Mouse (Mus musculus) stomach, postnatal 0 days (tissue): Measurements from ENCODE around the gene Cebpz. TPM values are rescaled to one million over a fixed set of nuclear protein-coding genes. Genes with fewer than 3 reads are reported as not detected.

Source experiments
- ATAC-seq: fragments of 200-750 bp; cut with Nextera tagmentation; 2 replicates; pipeline ENCODE4 v1.8.0; 2017; ENCODE audit not compliant: low FRiP score, low TSS enrichment
- DNase-seq: peaks from one replicate; pipeline ENCODE4 v3.0.0-alpha.2; 2016; ENCODE audit warnings: low spot score
- H3K27ac ChIP-seq: fragments of 300-500 bp; sonication (generic); replicated peaks from 2 replicates; pipeline ENCODE4 v1.5.1; 2014; ENCODE audit warnings: mild to moderate bottlenecking, control low read depth
- H3K27me3 ChIP-seq: fragments of 300-500 bp; sonication (generic); 2 replicates; pipeline ENCODE4 v1.6.1; 2014; ENCODE audit warnings: low read length; ENCODE audit not compliant: control insufficient read depth, insufficient read depth
- H3K36me3 ChIP-seq: fragments of 300-500 bp; sonication (generic); 2 replicates; pipeline ENCODE4 v1.6.1; 2014; ENCODE audit warnings: low read length, mixed read lengths; ENCODE audit not compliant: control insufficient read depth, insufficient read depth
- H3K4me1 ChIP-seq: fragments of 300-500 bp; sonication (generic); replicated peaks from 2 replicates; pipeline ENCODE4 v1.6.1; 2014; ENCODE audit warnings: antibody characterized with exemption; ENCODE audit not compliant: control insufficient read depth, insufficient read depth
- H3K4me2 ChIP-seq: fragments of 300-500 bp; sonication (generic); replicated peaks from 2 replicates; pipeline ENCODE4 v1.6.1; 2014; ENCODE audit warnings: low read depth, mild to moderate bottlenecking, control low read depth, moderate library complexity
- H3K4me3 ChIP-seq: fragments of 300-500 bp; sonication (generic); 2 replicates; pipeline ENCODE4 v1.5.1; 2014; ENCODE audit warnings: low read depth, low read length, control low read depth
- H3K9ac ChIP-seq: fragments of 300-500 bp; sonication (generic); 2 replicates; pipeline ENCODE4 v1.6.1; 2014; ENCODE audit warnings: mild to moderate bottlenecking, low read length, control low read depth, mixed read lengths
- H3K9me3 ChIP-seq: fragments of 300-500 bp; sonication (generic); 2 replicates; pipeline ENCODE4 v1.6.1; 2016; ENCODE audit warnings: low read length; ENCODE audit not compliant: control insufficient read depth
- CTCF ChIP-seq: IDR thresholded peaks from 2 replicates; pipeline ENCODE4 v1.5.1; 2016; ENCODE audit warnings: antibody characterized with exemption, low read depth, mild to moderate bottlenecking, moderate library complexity
- EP300 ChIP-seq: optimal IDR thresholded peaks from 2 replicates; pipeline ENCODE3; 2016; ENCODE audit warnings: antibody characterized with exemption
- WGBS: fragments of 180-500 bp; shearing (Covaris S2); extraction: QIAGEN DNeasy Blood & Tissue Kit; methylation state at CpG from one replicate; pipeline ENCODE4 v1.1.7; 2014; 5-methylcytosine and 5-hydroxymethylcytosine counted together
- polyA plus RNA-seq: library from polyadenylated mRNA; unstranded; fragments of >200 nt; fragmentation: Nextera tagmentation; extraction: Ambion mirVana; gene quantifications from 2 replicates; pipeline ENCODE4 v1.2.1, GENCODE M21; 2015

Gene Cebpz
- polyA plus RNA-seq, result 32.6 and 44.7 TPM in 2 replicates

- H3K36me3 ChIP-seq, result peaks cover 5% of the 10 kb centered on the region; the same call in 1 of the 2 replicates
Observed at GRCm38 (mm10) chr17:78936466-78937228, at the start of gene Cebpz, which contains the start of gene Ndufaf7. TSS of gene Cebpz (minus strand) at chr17:78937066. TSS of gene Ndufaf7 (plus strand) at chr17:78937136.

GRCm38 (mm10) chr17:78983736-78984135 is 46.9 kb upstream of the Cebpz start:
- Histone ChIP-seq H3K4me1 (no peaks in the 10 kb centered on the region), H3K4me3 (no peak overlapping the region), H3K36me3 (peaks cover 10% of the 10 kb centered on the region; the same call in 1 of the 2 replicates), H3K27ac (no peak overlapping the region), H3K27me3 (no peaks in the 10 kb centered on the region), H3K9me3 (no peaks in the 10 kb centered on the region), H3K9ac (no peak overlapping the region), H3K4me2 (no peak overlapping the region)
- 81% methylated on average over 3 of the region's 3 CpGs for WGBS
- DNase-seq, result no peak
- no peak for ATAC-seq
- TF ChIP-seq EP300 (no peak), CTCF (no peak)

More at GRCm38 (mm10) chr17:78936466-78937228, at the start of gene Cebpz, which contains the start of gene Ndufaf7:
- ATAC-seq (peak; percentile 100), DNase-seq (peak; percentile 98)
- WGBS, result under 1% methylated on average over 45 of the region's 45 CpGs
- Histone ChIP-seq H3K4me1 (no peaks in the 10 kb centered on the region), H3K9ac (peak within 1 kb of the TSS; percentile 82), H3K27ac (peak within 1 kb of the TSS; percentile 73), H3K4me3 (peak within 1 kb of the TSS; percentile 84), H3K27me3 (no peaks in the 10 kb centered on the region), H3K4me2 (peak within 1 kb of the TSS; percentile 87), H3K9me3 (no peaks in the 10 kb centered on the region)
- no peak for TF ChIP-seq CTCF
- TF ChIP-seq EP300, result no peak

GRCm38 (mm10) chr17:78983166-78983565 is 46.3 kb upstream of the Cebpz start:
- peaks cover 10% of the 10 kb centered on the region; the same call in 1 of the 2 replicates for H3K36me3 ChIP-seq
- no peaks in the 10 kb centered on the region for H3K27me3 ChIP-seq
- peak; percentile 39 for TF ChIP-seq CTCF
- no peak for TF ChIP-seq EP300
- WGBS, result 91% methylated on average over 8 of the region's 8 CpGs
- H3K4me3 ChIP-seq, result no peak overlapping the region
- no peak for DNase-seq
- H3K27ac ChIP-seq, result no peak overlapping the region
- ATAC-seq, result no peak
- H3K4me1 ChIP-seq, result no peaks in the 10 kb centered on the region
- H3K9me3 ChIP-seq, result no peaks in the 10 kb centered on the region
- H3K4me2 ChIP-seq, result no peak overlapping the region
- H3K9ac ChIP-seq, result no peak overlapping the region

- no peak for DNase-seq
- Histone ChIP-seq H3K36me3 (peaks cover 12% of the 10 kb centered on the region; the same call in 1 of the 2 replicates), H3K9me3 (no peaks in the 10 kb centered on the region), H3K4me3 (no peak overlapping the region), H3K27ac (no peak overlapping the region), H3K9ac (no peak overlapping the region), H3K4me1 (no peaks in the 10 kb centered on the region), H3K27me3 (no peaks in the 10 kb centered on the region), H3K4me2 (no peak overlapping the region)
- WGBS, result 73% methylated on average over 3 of the region's 3 CpGs
- no peak for TF ChIP-seq EP300
- TF ChIP-seq CTCF, result no peak
- no peak for ATAC-seq
Observed at GRCm38 (mm10) chr17:78968500-78968899, 31.6 kb upstream of the Cebpz start.

- Histone ChIP-seq H3K9ac (no peak overlapping the region), H3K27ac (no peak overlapping the region), H3K27me3 (no peaks in the 10 kb centered on the region), H3K9me3 (no peaks in the 10 kb centered on the region), H3K4me2 (no peak overlapping the region), H3K4me3 (no peak overlapping the region), H3K36me3 (peaks cover 14% of the 10 kb centered on the region; the same call in 1 of the 2 replicates), H3K4me1 (no peaks in the 10 kb centered on the region)
- ATAC-seq (no peak), DNase-seq (no peak)
- TF ChIP-seq EP300, result no peak
- no peak for TF ChIP-seq CTCF
- WGBS, result 89% methylated on average over 11 of the region's 11 CpGs
Observed at GRCm38 (mm10) chr17:78966092-78966883, 29.4 kb upstream of the Cebpz start.
